Mouse (Mus musculus) megakaryocyte, embryonic 14.5 days (primary cell): ENCODE results near the gene Wiz.

ENCODE experiments used
- FLI1 ChIP-seq: IDR thresholded peaks from 2 replicates; pipeline ENCODE4 v1.6.1; 2012; ENCODE audit warnings: low read length, inconsistent platforms, mixed read lengths
- GATA1 ChIP-seq: IDR thresholded peaks from 3 replicates; pipeline ENCODE4 v1.6.1; 2012; ENCODE audit warnings: mixed read lengths, low read length, inconsistent platforms, borderline replicate concordance

DNA sequence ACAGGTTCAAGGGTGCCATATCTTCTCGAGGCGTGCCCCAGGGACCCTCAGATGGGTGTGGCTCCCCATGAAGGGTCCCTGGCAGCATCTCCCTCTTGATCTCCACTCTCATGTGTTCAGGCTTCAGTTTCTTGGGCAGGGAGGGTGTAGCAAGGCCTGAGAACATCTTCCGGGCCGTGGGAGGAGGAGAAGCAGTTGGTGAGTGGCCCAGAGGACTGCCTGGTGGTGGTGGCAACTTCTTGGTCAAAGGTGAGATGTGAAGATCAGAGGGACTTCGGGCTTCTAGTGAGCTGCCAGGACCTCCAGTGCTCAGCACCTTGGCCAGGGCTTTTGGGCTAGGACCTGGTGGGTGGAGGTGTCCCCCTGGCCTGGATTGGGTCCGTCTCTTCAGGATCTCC lies 30.3 kb downstream of the Wiz start:
- no peak for TF ChIP-seq GATA1
- TF ChIP-seq FLI1: no peak
